Mouse (Mus musculus): Measurements from ENCODE around the gene Dusp10. TPM values are rescaled to one million over a fixed set of nuclear protein-coding genes. Genes with fewer than 3 reads are reported as not detected.

Gene Dusp10
- polyA plus RNA-seq, 1 experiment: 9.1 TPM

DNA sequence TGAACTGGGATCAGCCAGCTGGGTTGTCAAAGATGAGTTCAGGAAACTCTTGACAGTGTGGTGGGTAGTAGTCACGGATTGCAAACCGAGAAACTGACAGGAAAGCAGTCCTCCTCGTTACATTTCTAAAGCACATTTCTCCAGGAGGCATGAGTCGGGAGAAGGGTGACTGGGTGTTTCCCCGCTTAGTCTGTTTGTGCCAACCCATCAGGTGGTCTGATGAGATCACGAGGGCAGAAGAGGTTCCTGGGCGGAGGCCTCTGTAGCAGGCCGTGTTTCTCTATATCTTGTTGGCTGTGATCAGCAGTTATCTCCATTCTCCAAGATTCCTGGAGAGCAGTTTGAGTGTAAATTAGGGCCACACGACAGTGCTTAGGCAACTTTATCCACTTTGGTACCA, 29.6 kb downstream of the Dusp10 start:
- Histone ChIP-seq H3K79me3 (ENCODE audit: low read depth) (peaks cover 78% of the 10 kb centered on the region), H3ac (ENCODE audit: control insufficient read depth, insufficient read length, low read depth) (peak overlapping the region; percentile 54), H3K4me3 (ENCODE audit: insufficient read depth, poor library complexity, severe bottlenecking) (no peak overlapping the region), H3K79me2 (ENCODE audit: control insufficient read depth, insufficient read depth) (peaks cover 100% of the 10 kb centered on the region), H3K36me3 (ENCODE audit: control insufficient read depth, insufficient read depth) (peaks cover 59% of the 10 kb centered on the region), H3K27me3 (ENCODE audit: control insufficient read depth, insufficient read depth, insufficient read length) (no peaks in the 10 kb centered on the region)
- no peak for TF ChIP-seq USF1 (IDR thresholded peaks at IDR 0.05; ENCODE audit: low read depth)
- no peak for TF ChIP-seq MYOG (IDR thresholded peaks at IDR 0.05; ENCODE audit: control insufficient read depth, extremely low read depth, insufficient read length)
- TF ChIP-seq CTCF (IDR thresholded peaks at IDR 0.05; ENCODE audit: control insufficient read depth, insufficient read depth, insufficient read length): no peak
- TF ChIP-seq CEBPB (IDR thresholded peaks at IDR 0.05; ENCODE audit: low read depth): no peak
- TF ChIP-seq MAX (IDR thresholded peaks at IDR 0.05): no peak
- no peak for TF ChIP-seq MYOD1 (IDR thresholded peaks at IDR 0.05; ENCODE audit: control insufficient read depth, insufficient read length, low read depth)

DNA sequence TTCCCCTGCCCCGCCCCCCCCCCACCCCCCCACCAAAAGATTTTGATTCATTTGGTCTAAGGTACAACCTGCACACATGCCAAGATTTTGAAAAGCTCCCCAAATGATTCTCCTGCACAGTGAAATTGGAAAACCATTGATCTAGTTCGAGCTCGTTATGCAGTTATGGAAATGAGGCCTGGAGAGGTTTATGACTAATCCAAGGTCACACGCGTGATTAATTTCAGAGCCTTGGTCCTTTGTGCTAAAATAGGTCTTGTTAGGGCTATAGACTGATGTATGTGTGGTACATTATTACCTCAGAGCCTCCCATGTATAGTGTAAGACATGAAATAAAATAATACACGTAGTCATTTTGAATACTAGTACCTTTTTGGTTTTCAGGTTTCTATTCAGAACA, 30.3 kb downstream of the Dusp10 start:
- Histone ChIP-seq H3K79me2 (ENCODE audit: control insufficient read depth, insufficient read depth) (peaks cover 100% of the 10 kb centered on the region), H3K79me3 (ENCODE audit: low read depth) (peaks cover 72% of the 10 kb centered on the region), H3ac (ENCODE audit: control insufficient read depth, insufficient read length, low read depth) (no peak overlapping the region), H3K36me3 (ENCODE audit: control insufficient read depth, insufficient read depth) (peaks cover 53% of the 10 kb centered on the region), H3K27me3 (ENCODE audit: control insufficient read depth, insufficient read depth, insufficient read length) (no peaks in the 10 kb centered on the region), H3K4me3 (ENCODE audit: insufficient read depth, poor library complexity, severe bottlenecking) (no peak overlapping the region)
- TF ChIP-seq MAX (IDR thresholded peaks at IDR 0.05) (no peak), CTCF (IDR thresholded peaks at IDR 0.05; ENCODE audit: control insufficient read depth, insufficient read depth, insufficient read length) (no peak)

DNA sequence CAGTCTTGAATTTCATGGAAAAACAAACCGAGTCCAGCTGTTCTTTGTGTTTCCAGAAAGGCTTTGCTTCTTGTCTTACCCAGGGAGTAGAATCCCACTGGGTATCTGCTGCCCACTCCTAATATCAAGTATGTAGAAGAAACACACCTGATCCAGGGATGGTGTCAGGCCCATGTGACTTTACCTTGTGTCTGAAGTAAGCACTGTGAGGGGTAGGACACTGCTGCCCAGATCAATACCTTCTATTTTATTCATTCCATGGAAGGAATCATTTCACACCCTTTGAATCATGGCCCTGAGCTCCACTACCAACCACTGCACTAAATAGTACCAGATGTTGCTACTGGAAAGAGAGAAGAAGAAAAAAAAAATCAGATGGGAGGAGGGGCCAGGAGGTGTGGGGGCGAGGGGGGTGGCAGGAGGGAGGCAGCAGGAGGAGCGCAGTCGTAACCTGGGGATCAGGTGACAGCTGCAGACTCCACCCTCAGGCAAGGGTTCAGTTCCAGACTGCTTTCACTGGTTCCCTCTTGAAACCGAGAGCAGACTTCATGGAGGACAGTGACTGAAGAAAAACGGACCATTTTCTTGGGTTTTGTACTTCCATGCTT, 33.1 kb downstream of the Dusp10 start:
- TF ChIP-seq USF1 (IDR thresholded peaks at IDR 0.05; ENCODE audit: low read depth): no peak
- peaks cover 38% of the 10 kb centered on the region for H3K36me3 ChIP-seq (ENCODE audit: control insufficient read depth, insufficient read depth)
- H3K79me3 ChIP-seq (ENCODE audit: low read depth): peaks cover 51% of the 10 kb centered on the region
- H3ac ChIP-seq (ENCODE audit: control insufficient read depth, insufficient read length, low read depth): no peak overlapping the region
- no peak overlapping the region for H3K4me3 ChIP-seq (ENCODE audit: insufficient read depth, poor library complexity, severe bottlenecking)
- no peaks in the 10 kb centered on the region for H3K27me3 ChIP-seq (ENCODE audit: control insufficient read depth, insufficient read depth, insufficient read length)
- H3K79me2 ChIP-seq (ENCODE audit: control insufficient read depth, insufficient read depth): peaks cover 99% of the 10 kb centered on the region

DNA sequence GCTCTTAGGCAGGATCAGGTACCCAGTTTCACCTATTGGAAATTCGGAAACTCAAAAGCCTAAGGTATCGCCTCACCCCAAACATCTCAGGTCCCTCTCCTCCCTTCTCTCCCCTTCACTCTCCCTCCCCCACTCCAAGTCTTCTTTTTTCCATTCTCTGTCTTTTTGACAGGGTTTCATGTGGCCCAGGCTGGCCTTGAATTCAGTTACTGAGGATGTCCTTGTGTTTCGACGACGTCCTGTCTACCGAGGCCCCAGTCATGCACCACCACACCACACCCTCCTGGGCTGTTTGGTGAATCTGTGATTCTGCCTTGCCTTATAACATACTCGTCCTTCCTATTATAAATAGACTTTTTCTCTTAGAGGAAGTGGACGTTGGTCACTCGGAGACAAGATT, 34.7 kb downstream of the Dusp10 start:
- Histone ChIP-seq H3K27me3 (ENCODE audit: control insufficient read depth, insufficient read depth, insufficient read length) (no peaks in the 10 kb centered on the region), H3K79me3 (ENCODE audit: low read depth) (peaks cover 44% of the 10 kb centered on the region), H3ac (ENCODE audit: control insufficient read depth, insufficient read length, low read depth) (no peak overlapping the region), H3K36me3 (ENCODE audit: control insufficient read depth, insufficient read depth) (peaks cover 23% of the 10 kb centered on the region), H3K4me3 (ENCODE audit: insufficient read depth, poor library complexity, severe bottlenecking) (no peak overlapping the region), H3K79me2 (ENCODE audit: control insufficient read depth, insufficient read depth) (peaks cover 90% of the 10 kb centered on the region)
- no peak for TF ChIP-seq MYOG (IDR thresholded peaks at IDR 0.05; ENCODE audit: control insufficient read depth, extremely low read depth, insufficient read length)
- no peak for TF ChIP-seq USF1 (IDR thresholded peaks at IDR 0.05; ENCODE audit: low read depth)
- TF ChIP-seq CTCF (IDR thresholded peaks at IDR 0.05; ENCODE audit: control insufficient read depth, insufficient read depth, insufficient read length): no peak
- no peak for TF ChIP-seq FOSL1 (IDR thresholded peaks at IDR 0.05; ENCODE audit: insufficient read depth, low read length, poor library complexity, severe bottlenecking)
- no peak for TF ChIP-seq MAX (IDR thresholded peaks at IDR 0.05)
- no peak for TF ChIP-seq CEBPB (IDR thresholded peaks at IDR 0.05; ENCODE audit: low read depth)
- no peak for TF ChIP-seq MYOD1 (IDR thresholded peaks at IDR 0.05; ENCODE audit: control insufficient read depth, insufficient read length, low read depth)

DNA sequence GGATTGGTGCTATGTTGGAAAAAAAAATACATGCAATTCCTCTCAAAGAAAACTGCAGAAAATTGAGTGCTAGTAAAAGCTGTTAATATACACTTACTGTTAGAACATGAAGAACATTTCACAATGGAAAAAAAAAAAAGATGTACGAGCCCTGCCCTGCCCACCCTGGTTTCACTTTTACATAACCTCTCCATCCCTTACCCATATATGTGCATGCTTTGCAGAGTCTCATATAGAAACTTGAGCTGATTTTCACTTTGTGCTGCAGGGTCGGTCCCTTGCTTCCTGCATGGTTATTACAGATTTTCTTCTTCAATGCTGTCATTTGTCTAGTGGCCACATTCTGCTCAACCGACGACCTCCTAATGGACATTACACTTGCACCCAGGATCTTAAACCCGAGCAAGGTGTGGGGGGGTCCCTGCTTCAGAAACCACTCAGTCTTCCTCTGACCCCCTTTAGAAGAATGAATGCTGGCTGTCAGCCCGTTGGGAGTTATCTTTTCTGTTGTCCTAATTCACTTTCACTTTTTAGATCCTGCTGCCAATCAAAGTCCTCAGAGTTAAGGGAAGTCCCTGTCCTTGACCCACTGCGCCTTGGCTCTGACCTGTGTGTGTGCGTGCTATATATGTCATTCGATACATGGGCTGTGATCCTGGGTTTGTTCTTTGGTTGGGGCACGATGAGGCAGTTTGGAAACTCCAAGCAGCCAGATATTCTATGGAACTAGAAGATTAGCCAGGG, 35.7 kb downstream of the Dusp10 start:
- Histone ChIP-seq H3K36me3 (ENCODE audit: control insufficient read depth, insufficient read depth) (peaks cover 25% of the 10 kb centered on the region), H3K27me3 (ENCODE audit: control insufficient read depth, insufficient read depth, insufficient read length) (no peaks in the 10 kb centered on the region), H3K79me3 (ENCODE audit: low read depth) (peaks cover 44% of the 10 kb centered on the region), H3ac (ENCODE audit: control insufficient read depth, insufficient read length, low read depth) (no peak overlapping the region), H3K79me2 (ENCODE audit: control insufficient read depth, insufficient read depth) (peaks cover 90% of the 10 kb centered on the region), H3K4me3 (ENCODE audit: insufficient read depth, poor library complexity, severe bottlenecking) (no peak overlapping the region)
- no peak for TF ChIP-seq MYOD1 (IDR thresholded peaks at IDR 0.05; ENCODE audit: control insufficient read depth, insufficient read length, low read depth)
- TF ChIP-seq CEBPB (IDR thresholded peaks at IDR 0.05; ENCODE audit: low read depth): no peak
- no peak for TF ChIP-seq CTCF (IDR thresholded peaks at IDR 0.05; ENCODE audit: control insufficient read depth, insufficient read depth, insufficient read length)
- no peak for TF ChIP-seq USF1 (IDR thresholded peaks at IDR 0.05; ENCODE audit: low read depth)

DNA sequence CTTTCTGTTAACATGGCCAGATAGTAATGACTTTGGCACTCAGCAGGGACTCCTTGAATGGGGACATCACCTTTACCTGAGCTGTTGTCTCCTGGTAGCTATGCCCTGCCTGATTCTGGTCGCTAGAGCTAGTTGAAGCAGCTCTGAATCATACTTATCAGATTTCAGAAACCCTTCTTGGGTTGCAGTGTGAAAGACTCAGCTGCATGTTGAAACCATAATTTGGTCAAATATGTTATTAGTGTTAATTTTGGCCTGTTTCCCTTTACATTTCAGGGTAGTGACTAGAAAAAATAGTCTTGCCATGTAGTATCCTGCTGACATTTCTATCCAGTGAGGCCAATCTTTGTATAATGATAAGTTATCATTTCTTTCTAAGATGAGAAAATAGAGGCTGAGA, 38.2 kb downstream of the Dusp10 start:
- no peak overlapping the region for H3K4me3 ChIP-seq (ENCODE audit: insufficient read depth, poor library complexity, severe bottlenecking)
- peaks cover 18% of the 10 kb centered on the region for H3K36me3 ChIP-seq (ENCODE audit: control insufficient read depth, insufficient read depth)
- no peak overlapping the region for H3ac ChIP-seq (ENCODE audit: control insufficient read depth, insufficient read length, low read depth)
- H3K79me2 ChIP-seq (ENCODE audit: control insufficient read depth, insufficient read depth): peaks cover 84% of the 10 kb centered on the region
- peaks cover 41% of the 10 kb centered on the region for H3K79me3 ChIP-seq (ENCODE audit: low read depth)
- TF ChIP-seq MYOD1 (IDR thresholded peaks at IDR 0.05; ENCODE audit: control insufficient read depth, insufficient read length, low read depth) (no peak), CEBPB (IDR thresholded peaks at IDR 0.05; ENCODE audit: low read depth) (no peak), CTCF (IDR thresholded peaks at IDR 0.05; ENCODE audit: control insufficient read depth, insufficient read depth, insufficient read length) (no peak), FOSL1 (IDR thresholded peaks at IDR 0.05; ENCODE audit: insufficient read depth, low read length, poor library complexity, severe bottlenecking) (no peak), MYOG (IDR thresholded peaks at IDR 0.05; ENCODE audit: control insufficient read depth, extremely low read depth, insufficient read length) (no peak), MAX (IDR thresholded peaks at IDR 0.05) (no peak), USF1 (IDR thresholded peaks at IDR 0.05; ENCODE audit: low read depth) (no peak)
- no peaks in the 10 kb centered on the region for H3K27me3 ChIP-seq (ENCODE audit: control insufficient read depth, insufficient read depth, insufficient read length)

Data from C2C12 (cell line).